Mouse (Mus musculus) layer of hippocampus, adult 11-12 months (tissue): Measurements from ENCODE around the gene Ino80d.
"Not testable (repeated sequence)": the region's sequence is repeated elsewhere in the genome, so short reads cannot be mapped to it uniquely, and the experiment has no call there.

Source experiments
- DNase-seq: peaks from one replicate; pipeline ENCODE4 v3.0.0; 2022; ENCODE audit warnings: low spot score

Gene Ino80d

DNA sequence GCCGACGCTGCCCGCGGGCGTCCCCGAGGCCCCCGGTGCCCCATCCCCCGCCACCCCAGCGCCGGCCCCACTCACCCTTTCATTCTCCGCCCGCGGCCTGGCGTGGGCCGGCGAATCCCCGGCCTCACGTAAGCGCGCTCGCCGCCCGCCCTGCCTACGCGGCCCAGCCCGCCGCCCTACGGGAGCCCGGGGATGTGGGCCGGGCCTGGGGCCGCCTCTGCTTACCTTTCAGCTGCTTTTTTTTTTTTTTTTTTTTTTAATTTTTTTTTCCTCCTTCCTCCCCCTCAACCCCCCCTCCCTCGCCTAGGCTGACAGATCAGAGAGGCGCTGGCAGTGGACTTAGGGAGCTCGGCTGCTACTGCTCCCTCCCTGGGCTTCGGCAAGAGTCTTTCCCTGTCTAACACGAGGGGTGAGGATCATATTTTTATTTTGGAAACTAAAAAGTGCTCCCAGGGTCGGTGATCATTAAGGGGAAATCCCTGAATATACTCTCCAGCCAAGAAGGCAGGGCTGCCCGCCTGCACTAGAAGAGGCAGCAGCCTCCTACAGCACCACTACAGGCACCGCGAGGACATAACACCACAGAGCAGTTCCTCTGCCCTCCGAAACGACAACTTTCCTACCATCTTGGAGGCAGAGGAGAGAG lies at the start of gene Ino80d:
Gene Ino80d, minus strand, starts transcription at position 532 of the 646 bp plus-strand sequence.
- DNase-seq: peak; percentile 83

DNA sequence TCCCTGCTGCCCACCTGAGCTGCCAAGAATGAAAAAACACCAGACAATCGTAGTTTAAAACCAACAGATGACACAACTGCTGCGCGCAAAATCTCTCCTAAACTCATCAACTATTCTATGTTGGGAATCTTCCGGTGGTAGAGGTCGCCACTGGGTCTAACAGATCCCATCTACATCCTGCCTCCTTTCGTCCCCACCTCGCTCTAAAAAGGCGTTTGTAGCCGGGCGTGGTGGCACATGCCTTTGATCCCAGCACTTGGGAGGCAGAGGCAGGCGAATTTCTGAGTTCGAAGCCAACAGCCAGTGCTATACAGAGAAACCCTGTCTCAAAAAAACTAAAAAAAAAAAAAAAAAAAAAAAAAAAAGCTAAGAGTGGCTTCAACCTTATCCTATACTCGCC lies 25.8 kb upstream of the Ino80d start:
- DNase-seq: no peak

DNA sequence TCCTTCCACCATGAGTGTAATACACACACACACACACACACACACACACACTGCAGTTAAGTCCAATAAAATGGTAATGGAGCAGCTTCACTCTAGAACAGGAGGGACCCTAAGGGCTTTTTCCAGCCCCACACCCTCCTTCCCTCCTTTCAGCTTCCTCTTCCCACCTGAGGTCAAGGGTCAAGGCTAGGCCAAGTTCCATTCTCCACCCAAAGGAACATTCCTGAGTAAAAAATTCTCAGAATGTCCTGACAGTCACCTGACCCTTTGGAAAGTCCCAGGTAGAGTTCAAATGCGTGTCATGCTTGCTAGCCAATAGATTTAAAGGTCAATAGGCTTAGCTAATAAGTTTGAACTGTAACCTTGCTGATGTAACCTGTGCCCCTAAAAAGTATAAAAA lies 24.1 kb upstream of the Ino80d start:
- DNase-seq: not testable (repeated sequence)

DNA sequence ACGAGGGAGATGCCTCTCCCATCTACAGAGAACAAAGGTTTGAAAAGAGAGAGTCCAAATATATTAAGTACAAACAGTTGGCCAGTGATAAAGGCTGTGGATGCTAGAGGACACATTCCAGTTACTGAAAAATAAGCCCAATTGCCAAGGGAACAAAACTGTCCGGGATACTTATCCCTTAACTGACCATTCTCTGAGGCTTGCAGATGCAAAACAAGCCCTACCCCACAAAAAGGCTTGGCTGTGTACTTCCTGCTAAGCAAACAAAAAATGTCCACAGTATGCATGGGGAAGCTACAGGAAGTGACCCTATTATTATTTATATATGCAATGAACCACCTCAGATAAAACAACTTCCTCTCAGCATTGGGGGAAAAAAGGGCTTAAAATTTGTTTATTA lies 23.5 kb upstream of the Ino80d start:
- DNase-seq: no peak

DNA sequence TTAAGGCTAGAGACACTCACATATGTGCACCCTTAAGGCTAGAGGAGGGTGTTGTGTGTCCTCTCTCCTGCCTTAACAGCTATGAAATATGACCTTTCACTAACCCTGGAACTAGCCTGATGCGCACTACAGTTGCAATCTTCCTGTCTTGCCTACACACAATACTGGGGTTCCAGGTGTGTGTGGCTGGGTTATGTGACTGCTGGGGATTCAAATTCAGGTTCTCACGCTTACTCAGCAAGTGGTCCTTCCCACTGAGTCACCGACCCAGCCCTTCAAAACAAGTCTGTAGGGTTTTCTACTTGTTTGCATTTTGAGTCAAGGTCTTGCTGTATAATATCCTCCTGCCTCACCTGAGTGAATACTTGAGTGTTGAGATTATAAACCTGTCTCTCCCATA lies 20.1 kb upstream of the Ino80d start:
- DNase-seq: no peak

DNA sequence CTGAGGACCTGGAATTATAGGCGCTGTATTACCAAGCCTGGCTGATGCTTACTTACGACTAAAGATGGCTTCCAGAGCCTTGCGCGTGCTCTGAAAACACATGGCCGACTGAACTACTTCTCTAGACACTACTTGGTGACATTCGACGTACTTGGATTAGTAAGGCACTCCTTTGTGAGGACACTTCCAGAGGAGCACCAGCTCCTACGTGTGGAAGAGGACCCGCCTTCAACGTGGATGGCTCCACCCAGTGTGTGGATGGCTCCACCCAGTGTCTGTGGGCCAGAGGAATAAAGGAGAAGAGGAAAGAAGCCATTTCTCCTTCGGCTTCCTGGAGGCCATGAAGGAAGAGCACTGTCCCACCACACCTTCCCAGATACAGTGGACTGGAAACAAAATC lies 17.3 kb upstream of the Ino80d start:
- no peak for DNase-seq

DNA sequence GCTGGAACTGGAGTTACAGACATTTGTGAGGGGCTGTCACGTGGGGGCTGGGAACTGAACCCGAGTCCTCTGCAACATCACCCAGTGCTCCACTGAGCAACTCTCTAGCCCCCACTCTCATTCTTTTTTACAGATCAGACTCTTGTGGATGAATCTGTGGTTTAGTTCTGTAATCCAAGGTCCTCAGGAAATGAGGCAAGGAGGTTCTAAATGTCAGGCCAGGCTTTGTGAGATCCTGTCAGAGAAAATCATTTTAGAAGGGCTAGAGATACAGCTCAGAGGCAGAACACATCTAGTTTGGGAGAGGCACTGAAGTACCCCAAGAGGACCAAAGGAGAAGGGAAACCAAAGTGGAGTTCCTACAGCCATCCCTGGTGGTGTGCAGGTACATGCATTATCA lies 16.4 kb upstream of the Ino80d start:
- no peak for DNase-seq

DNA sequence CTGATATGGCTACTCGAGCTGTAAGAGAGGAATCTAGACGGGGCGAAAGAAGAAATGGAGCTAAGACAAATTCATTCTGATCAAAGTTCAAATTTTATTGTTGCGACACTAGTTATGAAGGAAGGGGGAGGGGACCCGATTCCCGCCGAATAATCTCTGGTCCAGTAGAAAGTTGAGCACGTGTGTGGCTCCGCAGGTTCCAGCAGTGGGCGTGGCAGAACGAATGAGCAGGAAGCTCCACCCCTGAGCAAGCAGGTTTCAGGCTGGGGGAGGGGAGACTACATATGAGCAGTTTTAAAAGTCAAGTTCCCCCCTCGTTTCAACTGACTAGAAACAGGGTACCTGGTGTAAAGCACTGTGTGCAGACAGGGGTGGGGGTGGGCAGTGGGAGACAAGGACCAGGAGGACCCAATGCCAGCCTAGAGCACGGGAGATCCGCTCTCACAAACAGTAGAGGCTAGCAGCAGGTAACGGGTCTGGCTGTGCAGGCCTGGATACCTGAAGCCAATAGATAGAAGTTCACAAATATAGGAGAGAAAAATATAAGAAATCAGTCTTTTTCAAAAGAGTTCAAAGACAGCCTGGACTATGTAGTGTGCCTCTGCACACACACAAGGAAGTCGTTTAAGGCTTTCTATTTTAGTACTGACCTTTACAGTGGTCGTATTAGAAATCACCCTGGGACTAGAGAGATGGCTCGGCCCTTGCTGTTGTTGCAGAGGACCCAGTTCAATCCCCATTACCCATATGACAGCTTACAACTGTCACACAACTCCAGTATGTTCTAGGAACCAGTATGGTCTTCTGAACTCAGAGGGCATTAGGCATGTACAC lies 15.6 kb upstream of the Ino80d start:
- no peak for DNase-seq

DNA sequence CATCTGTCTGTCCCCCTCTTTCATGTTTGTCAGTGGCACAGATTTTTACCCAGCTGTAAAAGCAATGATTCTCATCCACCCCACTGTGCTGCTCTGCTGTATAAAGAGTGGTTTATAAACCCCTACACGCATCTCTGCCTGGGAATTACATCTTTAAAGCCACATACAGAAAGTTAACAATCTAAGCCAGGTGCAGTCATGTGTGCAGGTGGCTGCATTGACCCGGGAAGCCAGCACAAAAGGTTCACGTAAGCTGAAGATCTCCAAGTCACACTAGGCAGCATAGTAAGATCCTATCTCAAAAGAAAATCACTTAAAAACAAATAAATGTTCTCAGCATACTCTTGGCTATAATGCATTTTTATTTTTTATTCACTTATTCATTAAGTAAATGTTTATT lies 14.8 kb upstream of the Ino80d start:
- DNase-seq: no peak

DNA sequence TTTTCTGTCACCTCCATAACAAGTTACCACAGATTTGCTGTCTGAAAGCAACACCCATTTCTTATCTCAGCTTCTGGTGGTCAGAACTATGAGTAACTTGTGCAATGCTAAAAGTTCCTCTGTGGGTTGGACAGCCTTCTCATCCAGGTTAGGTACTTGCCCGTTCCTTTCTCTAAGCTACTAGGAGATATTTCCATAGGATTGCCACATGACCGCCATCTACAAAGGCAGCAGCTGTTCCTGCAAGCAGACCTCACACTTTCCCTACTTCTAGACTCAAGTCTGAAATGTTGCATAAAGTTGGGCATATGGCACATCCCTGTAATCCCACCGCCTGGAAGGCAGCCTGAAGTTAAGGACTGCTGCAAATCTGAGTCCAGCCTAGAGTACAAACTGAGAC lies 11.7 kb upstream of the Ino80d start:
- DNase-seq: no peak

DNA sequence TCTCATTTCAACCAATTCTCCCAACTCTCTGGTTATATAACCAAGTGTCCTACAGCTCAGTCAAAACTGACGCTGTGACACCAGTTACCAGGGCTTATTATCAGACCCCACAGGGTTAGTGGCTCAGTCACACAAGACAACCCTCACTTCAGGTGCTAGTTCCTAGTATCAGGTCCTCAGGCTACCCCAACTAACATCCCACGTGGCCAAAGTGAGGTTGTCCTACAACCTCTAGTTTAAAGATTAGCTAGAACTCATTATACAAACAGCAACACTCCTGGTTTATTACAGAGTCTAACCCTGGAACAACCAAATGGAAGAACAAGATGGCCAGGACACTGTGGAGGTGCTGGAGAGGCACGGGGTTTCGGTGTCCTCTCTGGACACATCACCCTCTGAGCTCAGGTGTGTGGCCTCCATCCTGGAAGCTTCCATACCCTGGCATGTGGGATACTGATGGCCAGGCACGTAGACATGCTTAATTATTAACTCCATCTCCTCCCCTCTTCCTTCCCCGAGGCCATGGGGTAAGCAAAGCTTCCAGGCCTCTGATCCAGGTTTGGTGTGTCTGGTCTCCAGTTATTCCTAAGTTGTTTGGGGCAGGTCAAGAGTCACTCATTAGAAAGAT lies 9.5 kb upstream of the Ino80d start:
- no peak for DNase-seq

DNA sequence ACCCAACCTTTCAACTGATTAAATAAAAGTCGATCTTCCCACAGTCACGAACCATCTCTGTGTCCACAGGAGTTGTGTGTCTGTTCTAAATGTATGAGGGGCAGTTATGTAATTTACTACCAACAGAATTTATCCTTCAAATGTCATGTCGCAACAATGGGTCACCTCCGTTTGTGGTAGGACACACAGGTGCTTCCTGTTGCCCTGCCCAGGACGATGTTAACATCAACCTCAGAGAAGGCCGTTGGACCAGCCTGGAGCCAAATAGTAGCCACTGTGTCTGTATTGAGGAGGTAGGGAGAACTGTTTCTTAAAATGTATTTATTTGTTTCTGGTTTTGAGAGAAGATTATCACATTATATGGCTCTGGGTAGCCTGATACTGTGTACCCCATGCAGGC lies 7.5 kb upstream of the Ino80d start:
- no peak for DNase-seq

DNA sequence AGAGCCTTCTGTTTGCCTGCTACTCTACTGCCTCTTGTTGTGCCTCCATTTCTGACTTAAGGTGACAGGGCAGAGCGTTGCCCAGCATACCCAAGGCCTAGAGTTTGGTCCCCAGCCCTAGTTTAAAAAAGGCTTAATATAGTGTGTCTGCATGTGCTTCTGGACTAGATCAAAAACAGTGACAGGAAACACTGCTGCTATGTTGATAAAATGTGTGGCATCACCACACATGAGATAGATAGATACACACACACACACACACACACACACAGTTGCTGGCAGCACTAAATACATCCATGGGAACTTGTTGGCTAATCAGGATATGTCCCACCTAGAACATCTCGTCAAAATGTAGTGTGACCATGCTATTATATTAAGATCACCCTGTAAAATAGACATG lies 5.9 kb upstream of the Ino80d start:
- DNase-seq: no peak

DNA sequence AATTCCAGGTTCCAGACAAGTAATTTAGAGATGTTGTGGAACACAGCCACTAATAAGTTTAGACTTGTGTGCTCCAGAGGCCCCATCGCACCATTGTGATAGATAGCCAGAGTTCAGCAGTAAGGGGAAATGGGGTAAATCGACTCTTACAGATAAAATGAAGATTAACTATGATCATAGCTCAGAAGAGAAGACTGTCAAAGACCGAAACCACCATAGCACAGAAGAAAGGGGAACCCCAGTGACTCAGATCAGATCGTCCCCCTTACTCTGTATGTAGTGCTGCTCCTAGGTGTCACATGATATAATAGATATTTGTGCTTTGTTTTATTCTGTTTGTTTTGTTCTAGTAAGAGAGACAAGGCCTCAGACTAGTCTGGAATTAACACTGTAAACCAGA lies 5.2 kb upstream of the Ino80d start:
- no peak for DNase-seq

DNA sequence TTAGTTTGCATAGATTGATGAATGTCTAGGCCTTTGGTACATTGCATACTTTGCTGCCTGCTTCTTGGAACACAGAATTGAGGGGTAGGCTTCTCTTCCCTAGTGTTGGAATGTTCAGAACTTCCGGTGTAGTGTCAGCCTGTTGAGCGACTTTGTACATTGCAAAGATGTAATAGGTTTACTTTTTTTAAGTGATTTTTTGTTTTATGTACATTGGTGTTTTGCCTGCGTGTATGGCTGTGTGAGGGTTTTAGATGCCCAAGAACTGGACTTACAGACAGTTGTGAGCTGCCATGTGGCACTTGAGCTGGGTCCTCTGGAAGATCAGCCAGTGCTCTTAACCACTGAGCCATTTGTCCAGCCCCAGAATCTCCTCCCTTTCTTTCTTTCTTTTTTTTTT lies 1.1 kb upstream of the Ino80d start:
- DNase-seq: no peak

DNA sequence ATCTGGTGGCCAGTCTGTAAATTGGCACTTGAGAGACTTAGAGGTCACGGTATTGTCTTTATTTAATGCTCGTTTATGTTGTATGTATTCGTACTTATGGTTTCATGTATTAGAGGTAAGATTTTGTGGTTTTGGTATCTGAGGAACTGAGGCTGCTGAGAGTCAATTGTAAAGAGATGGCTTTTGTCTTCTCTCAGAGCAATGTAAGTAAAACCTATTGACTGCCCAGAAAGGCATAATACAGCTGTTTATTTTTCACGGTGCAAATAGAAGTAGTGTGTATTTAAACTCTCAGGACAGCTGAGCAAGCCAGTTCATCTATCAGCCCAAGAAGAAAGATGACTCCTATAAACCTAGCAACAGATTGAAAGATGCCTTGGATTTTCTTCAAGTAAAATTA lies 629 bp upstream of the Ino80d start:
- DNase-seq: no peak

DNA sequence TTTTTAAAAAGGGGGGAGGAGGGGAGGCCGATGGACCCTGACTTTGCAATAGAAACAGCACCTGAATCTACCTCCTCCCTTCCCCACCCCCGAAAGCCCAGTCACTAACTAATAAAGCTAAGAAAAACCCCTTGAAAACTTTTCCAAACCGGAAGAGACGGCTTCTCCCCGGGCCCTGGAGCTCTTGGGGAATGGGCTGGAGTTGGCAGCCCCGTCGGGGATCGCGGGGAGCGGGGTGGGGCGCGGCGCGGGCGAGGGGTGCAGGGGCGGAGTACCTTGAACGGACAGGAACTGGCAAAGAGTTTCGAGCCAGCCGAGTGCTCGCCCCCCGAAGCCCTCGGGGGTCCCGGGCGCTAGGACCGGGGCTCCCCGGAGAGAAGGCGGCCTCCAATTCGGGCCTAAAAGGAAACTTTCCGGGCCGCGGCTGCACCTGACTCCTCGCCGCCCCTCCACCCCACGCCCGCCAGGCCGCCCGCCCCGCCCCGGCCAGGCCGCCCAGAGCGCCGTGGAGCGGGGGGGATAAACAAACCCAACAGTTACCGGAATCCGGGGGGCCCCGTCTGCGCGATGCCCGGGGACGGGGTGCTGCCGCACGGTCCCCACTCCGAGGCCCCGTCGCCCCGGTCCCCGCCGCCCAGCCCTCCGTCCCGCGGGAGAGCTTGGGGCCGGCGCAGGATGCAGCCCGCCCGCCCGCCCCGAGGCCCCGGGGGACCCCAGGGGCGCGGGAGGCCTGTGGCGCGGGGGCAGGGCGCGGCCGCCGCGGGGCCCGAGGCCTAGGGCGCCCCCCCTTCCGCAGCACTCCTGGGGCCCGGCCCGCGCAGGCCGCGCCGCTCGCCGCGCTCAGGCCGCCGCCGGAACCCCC lies 962 bp downstream of the Ino80d start:
- DNase-seq: peak; percentile 29

DNA sequence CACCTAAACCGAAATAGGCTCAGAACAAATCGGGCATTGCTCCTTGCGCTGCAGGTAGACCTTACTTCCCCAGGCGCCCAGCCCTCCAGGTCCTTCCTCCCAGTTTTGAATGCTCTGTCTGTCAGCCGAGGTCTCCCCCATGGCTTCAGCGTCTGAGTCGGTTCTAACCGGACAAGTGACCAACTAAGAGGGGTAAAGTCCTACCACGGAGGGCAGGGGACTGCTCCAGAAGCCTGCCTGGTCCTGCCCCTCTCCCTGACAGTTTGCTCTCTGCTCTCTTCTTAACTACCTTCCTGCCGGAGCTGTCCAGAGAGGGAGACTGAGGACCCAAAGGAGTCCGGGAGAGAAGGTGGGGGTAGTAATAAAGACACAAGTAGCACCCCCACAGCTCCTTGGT lies 1.6 kb downstream of the Ino80d start:
- DNase-seq: no peak

DNA sequence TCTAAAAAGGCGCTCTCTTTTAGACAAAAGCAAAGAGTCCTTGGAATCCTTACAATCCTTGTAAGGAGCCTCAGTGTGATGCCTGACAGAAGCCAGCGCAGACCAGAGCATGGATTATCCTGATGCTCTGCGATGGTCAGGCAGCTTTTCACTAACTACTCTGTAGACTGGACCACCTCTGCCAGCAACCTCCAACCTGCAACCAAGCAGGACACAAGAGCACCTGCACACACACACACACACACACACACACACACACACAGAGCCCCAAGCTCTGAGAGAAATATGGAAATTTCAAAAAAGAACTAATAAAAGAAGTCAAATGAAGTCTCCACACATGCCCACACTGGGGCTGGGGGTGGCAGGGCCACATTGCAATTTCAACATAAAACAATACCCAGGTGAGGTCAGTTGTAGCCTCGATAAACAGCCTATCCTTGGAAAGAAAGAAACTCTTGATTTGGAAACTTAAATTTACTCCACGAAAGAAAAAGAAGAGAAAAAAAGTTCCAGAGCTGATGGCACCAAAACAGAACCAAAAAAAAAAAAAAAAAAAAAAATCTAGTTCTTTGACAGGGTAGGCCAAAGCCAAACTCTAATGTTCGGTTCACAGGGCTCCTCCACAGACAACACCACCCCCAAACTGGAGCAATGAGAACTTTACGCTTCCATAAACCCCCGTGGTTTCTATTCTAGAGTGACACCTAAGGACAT lies 2.2 kb downstream of the Ino80d start:
- no peak for DNase-seq

DNA sequence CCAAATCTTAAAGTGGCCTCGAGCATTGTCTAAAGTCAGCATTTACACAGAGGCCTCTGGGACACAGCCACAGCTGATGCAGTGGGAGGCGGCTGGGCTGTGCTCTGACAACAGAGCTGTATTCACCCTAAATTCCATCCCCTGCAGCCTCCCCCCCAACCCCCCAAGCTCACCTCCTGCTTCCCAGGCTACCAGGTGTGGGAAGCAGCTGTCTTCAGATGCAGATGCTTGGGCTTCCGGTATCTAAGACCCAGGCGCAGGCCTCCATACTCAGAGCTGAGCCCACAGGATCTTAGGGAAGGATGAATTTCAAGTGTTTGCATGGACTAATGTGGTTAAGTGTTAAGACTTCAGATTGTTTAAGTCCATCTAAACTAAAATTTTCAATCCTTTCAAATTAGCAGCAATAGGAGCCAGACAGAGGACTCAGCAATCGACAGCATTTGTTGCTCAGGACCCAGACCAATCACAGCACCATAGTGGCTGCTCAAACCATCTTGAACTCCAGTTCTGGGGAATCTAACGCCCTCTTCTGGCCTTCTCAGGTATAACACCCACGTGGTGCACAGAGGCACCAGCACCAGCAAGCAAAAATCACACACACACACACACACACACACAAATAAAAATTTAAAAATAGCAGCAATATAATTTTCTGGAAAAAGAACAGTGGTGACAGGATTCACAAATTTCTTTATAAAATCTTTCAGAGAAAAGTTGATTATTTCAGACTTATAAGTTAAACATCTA lies 3.8 kb downstream of the Ino80d start:
- no peak for DNase-seq
